Mouse (Mus musculus) lung, postnatal 4 days (tissue): ENCODE results near the gene Cwh43.
A peak's percentile ranks its signal among the peaks of the same experiment; 100 is the strongest.
"Not testable (repeated sequence)": the region's sequence is repeated elsewhere in the genome, so short reads cannot be mapped to it uniquely, and the experiment has no call there.

Experiments used
- DNase-seq, 2 experiments: peaks; one replicate each; pipeline ENCODE4 v3.0.0; 2021

The Cwh43 gene

GRCm38 (mm10) chr5:73482381-73482780 is 76.5 kb downstream of the Cwh43 start:
- DNase-seq = not testable (repeated sequence)

GRCm38 (mm10) chr5:73484016-73484615 is 78.2 kb downstream of the Cwh43 start:
- no peak for DNase-seq

- no peak for DNase-seq
Observed at GRCm38 (mm10) chr5:73486451-73486850, 80.6 kb downstream of the Cwh43 start.

- no peak for DNase-seq
Observed at GRCm38 (mm10) chr5:73489915-73490314, 84.0 kb downstream of the Cwh43 start.

- peak; percentile 100 for DNase-seq
Observed at GRCm38 (mm10) chr5:73490596-73491073, 84.8 kb downstream of the Cwh43 start.

GRCm38 (mm10) chr5:73491074-73491836 is 85.4 kb downstream of the Cwh43 start:
- peak in 1 of 2 experiments; percentile 34 for DNase-seq

GRCm38 (mm10) chr5:73491837-73492720 is 86.2 kb downstream of the Cwh43 start:
- DNase-seq = peak; percentile 87 to 88

- DNase-seq = no peak
Observed at GRCm38 (mm10) chr5:73497401-73497800, 91.5 kb downstream of the Cwh43 start.

GRCm38 (mm10) chr5:73498559-73498958 is 92.7 kb downstream of the Cwh43 start:
- DNase-seq = peak in 1 of 2 experiments; percentile 48

GRCm38 (mm10) chr5:73500867-73501440 is 95.1 kb downstream of the Cwh43 start:
- DNase-seq = no peak

GRCm38 (mm10) chr5:73502422-73502821 is 96.5 kb downstream of the Cwh43 start:
- DNase-seq = no peak
